Mouse (Mus musculus): Measurements from ENCODE around the gene Il17rb.

Gene Il17rb

GRCm38 (mm10) chr14:30016666-30017065 lies 8.0 kb upstream of the Il17rb start:
- no peak for DNase-seq (ENCODE audit: low spot score in 2 of 2)

- DNase-seq (ENCODE audit: low spot score in 2 of 2), result no peak
These were observed 6.3 kb upstream of the Il17rb start for GRCm38 (mm10) chr14:30015008-30015407.

- no peak for DNase-seq (ENCODE audit: low spot score in 2 of 2)
These were observed 5.8 kb upstream of the Il17rb start for GRCm38 (mm10) chr14:30014487-30014886.

GRCm38 (mm10) chr14:30011886-30012560 lies 3.3 kb upstream of the Il17rb start:
- DNase-seq (ENCODE audit: low spot score in 2 of 2), result no peak

GRCm38 (mm10) chr14:30009864-30010560 lies 1.3 kb upstream of the Il17rb start:
- peak in 1 of 2 experiments; percentile 31 for DNase-seq (ENCODE audit: low spot score in 2 of 2)

- no peak for DNase-seq (ENCODE audit: low spot score in 2 of 2)
These were observed 9.3 kb downstream of the Il17rb start for GRCm38 (mm10) chr14:29999475-29999811.

- no peak for DNase-seq (ENCODE audit: low spot score in 2 of 2)
These were observed 9.8 kb downstream of the Il17rb start for GRCm38 (mm10) chr14:29998747-29999474.

- DNase-seq (ENCODE audit: low spot score in 2 of 2), result no peak
These were observed 11.4 kb downstream of the Il17rb start for GRCm38 (mm10) chr14:29997345-29997744.

GRCm38 (mm10) chr14:29996000-29996751 lies 12.5 kb downstream of the Il17rb start:
- no peak for DNase-seq (ENCODE audit: low spot score in 2 of 2)

- no peak for DNase-seq (ENCODE audit: low spot score in 2 of 2)
These were observed 13.7 kb downstream of the Il17rb start for GRCm38 (mm10) chr14:29994976-29995375.

- no peak for DNase-seq (ENCODE audit: low spot score in 2 of 2)
These were observed 20.4 kb downstream of the Il17rb start for GRCm38 (mm10) chr14:29988337-29988736.

GRCm38 (mm10) chr14:29987739-29988138 lies 21.0 kb downstream of the Il17rb start:
- no peak for DNase-seq (ENCODE audit: low spot score in 2 of 2)

GRCm38 (mm10) chr14:29987276-29987675 lies 21.4 kb downstream of the Il17rb start:
- no peak for DNase-seq (ENCODE audit: low spot score in 2 of 2)

GRCm38 (mm10) chr14:29986096-29986495 lies 22.6 kb downstream of the Il17rb start:
- DNase-seq (ENCODE audit: low spot score in 2 of 2), result no peak

GRCm38 (mm10) chr14:29980447-29981205 lies 28.1 kb downstream of the Il17rb start:
- DNase-seq (ENCODE audit: low spot score in 2 of 2), result no peak

GRCm38 (mm10) chr14:29978254-29979204 lies 30.2 kb downstream of the Il17rb start, which contains the start of gene Actr8:
Actr8 (plus strand) TSS chr14:29978337.
- DNase-seq (ENCODE audit: low spot score in 2 of 2), result peak; percentile 80 to 89

- DNase-seq (ENCODE audit: low spot score in 2 of 2), result no peak
These were observed 31.8 kb downstream of the Il17rb start for GRCm38 (mm10) chr14:29976927-29977326.

GRCm38 (mm10) chr14:29971993-29972392 lies 36.7 kb downstream of the Il17rb start:
- no peak for DNase-seq (ENCODE audit: low spot score in 2 of 2)

- DNase-seq (ENCODE audit: low spot score in 2 of 2), result no peak
These were observed 37.2 kb downstream of the Il17rb start for GRCm38 (mm10) chr14:29971446-29971845.
